Mouse (Mus musculus) embryonic facial prominence, embryonic 10.5 days (tissue): ENCODE measurements around the gene Chd2. TPM values are rescaled to one million over a fixed set of nuclear protein-coding genes. Genes with fewer than 3 reads are reported as not detected.

Experiments
- DNase-seq: peaks from one replicate; pipeline ENCODE4 v3.0.0-alpha.2; 2017; ENCODE audit warnings: low spot score
- H3K27ac ChIP-seq: fragments of 300-500 bp; sonication (generic); replicated peaks from 2 replicates; pipeline ENCODE4 v1.5.1; 2016; ENCODE audit warnings: mild to moderate bottlenecking
- H3K27me3 ChIP-seq: fragments of 300-500 bp; sonication (generic); replicated peaks from 2 replicates; pipeline ENCODE4 v1.6.1; 2016; ENCODE audit warnings: low read depth, mild to moderate bottlenecking; ENCODE audit not compliant: poor library complexity, severe bottlenecking
- H3K36me3 ChIP-seq: fragments of 300-500 bp; sonication (generic); replicated peaks from 2 replicates; pipeline ENCODE4 v1.6.1; 2016; ENCODE audit warnings: mild to moderate bottlenecking, moderate library complexity
- H3K4me1 ChIP-seq: fragments of 300-500 bp; sonication (generic); 2 replicates; pipeline ENCODE4 v1.6.1; 2016
- H3K4me3 ChIP-seq: fragments of 300-500 bp; sonication (generic); 2 replicates; pipeline ENCODE4 v1.5.1; 2016; ENCODE audit warnings: mild to moderate bottlenecking, moderate library complexity
- H3K9me3 ChIP-seq: fragments of 300-500 bp; sonication (generic); 2 replicates; pipeline ENCODE4 v1.6.1; 2016; ENCODE audit warnings: mild to moderate bottlenecking
- WGBS: fragments of 180-500 bp; shearing (Covaris S2); methylation state at CpG from one replicate; pipeline ENCODE4 v1.1.7; 2016; 5-methylcytosine and 5-hydroxymethylcytosine counted together
- polyA plus RNA-seq: library from polyadenylated mRNA; unstranded; fragments of >200 nt; fragmentation: Nextera tagmentation; extraction: Ambion mirVana; gene quantifications from 2 replicates; pipeline ENCODE4 v1.2.1, GENCODE M21; 2016

Gene Chd2
- polyA plus RNA-seq, 1 experiment from 2014 or later: 54.8 TPM

- WGBS: 31% methylated on average over 8 of the region's 8 CpGs
Observed at GRCm38 (mm10) chr7:73559170-73559852, 17.7 kb upstream of the Chd2 start.

GRCm38 (mm10) chr7:73558293-73559169 lies 16.9 kb upstream of the Chd2 start:
- Histone ChIP-seq H3K4me1 (peaks cover 28% of the 10 kb centered on the region), H3K27ac (peak overlapping the region; percentile 100), H3K36me3 (peaks cover 18% of the 10 kb centered on the region), H3K9me3 (no peaks in the 10 kb centered on the region), H3K27me3 (no peaks in the 10 kb centered on the region), H3K4me3 (peak overlapping the region; percentile 99)
- under 1% methylated on average over 60 of the region's 60 CpGs for WGBS
- DNase-seq: peak; percentile 100

More at GRCm38 (mm10) chr7:73559170-73559852, 17.7 kb upstream of the Chd2 start:
- Histone ChIP-seq H3K4me3 (peak overlapping the region; percentile 99), H3K9me3 (no peaks in the 10 kb centered on the region), H3K27me3 (no peaks in the 10 kb centered on the region), H3K4me1 (peaks cover 23% of the 10 kb centered on the region), H3K36me3 (peaks cover 12% of the 10 kb centered on the region), H3K27ac (peak overlapping the region; percentile 100)
- no peak for DNase-seq

GRCm38 (mm10) chr7:73557671-73558265 lies 16.1 kb upstream of the Chd2 start:
- WGBS: under 1% methylated on average over 80 of the region's 80 CpGs
- Histone ChIP-seq H3K9me3 (no peaks in the 10 kb centered on the region), H3K36me3 (peaks cover 26% of the 10 kb centered on the region), H3K4me1 (peaks cover 28% of the 10 kb centered on the region), H3K27me3 (no peaks in the 10 kb centered on the region), H3K4me3 (peak overlapping the region; percentile 99), H3K27ac (peak overlapping the region; percentile 100)
- peak; percentile 63 for DNase-seq

GRCm38 (mm10) chr7:73556688-73557667 lies 15.3 kb upstream of the Chd2 start:
- peak; percentile 8 for DNase-seq
- Histone ChIP-seq H3K4me1 (peaks cover 27% of the 10 kb centered on the region), H3K36me3 (peaks cover 34% of the 10 kb centered on the region), H3K27me3 (no peaks in the 10 kb centered on the region), H3K27ac (peak overlapping the region; percentile 100), H3K9me3 (no peaks in the 10 kb centered on the region), H3K4me3 (peak overlapping the region; percentile 99)
- under 1% methylated on average over 25 of the region's 25 CpGs for WGBS

GRCm38 (mm10) chr7:73555918-73556580 lies 14.4 kb upstream of the Chd2 start:
- Histone ChIP-seq H3K36me3 (peaks cover 43% of the 10 kb centered on the region), H3K9me3 (no peaks in the 10 kb centered on the region), H3K27me3 (no peaks in the 10 kb centered on the region), H3K27ac (peak overlapping the region; percentile 100), H3K4me1 (peaks cover 17% of the 10 kb centered on the region), H3K4me3 (peak overlapping the region; percentile 99)
- WGBS: 29% methylated on average over 4 of the region's 4 CpGs
- no peak for DNase-seq

- H3K36me3 ChIP-seq: peaks cover 55% of the 10 kb centered on the region
- WGBS: 72% methylated on average over 2 of the region's 2 CpGs
- no peak overlapping the region for H3K27ac ChIP-seq
- H3K27me3 ChIP-seq: no peaks in the 10 kb centered on the region
- H3K4me1 ChIP-seq: peaks cover 15% of the 10 kb centered on the region
- DNase-seq: no peak
- peak overlapping the region; percentile 99; the same call in 1 of the 2 replicates for H3K4me3 ChIP-seq
- no peaks in the 10 kb centered on the region for H3K9me3 ChIP-seq
Observed at GRCm38 (mm10) chr7:73554849-73555248, 13.2 kb upstream of the Chd2 start.

GRCm38 (mm10) chr7:73553160-73553559 lies 11.5 kb upstream of the Chd2 start:
- no peaks in the 10 kb centered on the region for H3K9me3 ChIP-seq
- peaks cover 72% of the 10 kb centered on the region for H3K36me3 ChIP-seq
- H3K27me3 ChIP-seq: no peaks in the 10 kb centered on the region
- no peak overlapping the region for H3K27ac ChIP-seq
- DNase-seq: no peak
- WGBS: 95% methylated on average over 2 of the region's 2 CpGs
- peaks cover 8% of the 10 kb centered on the region; the same call in 1 of the 2 replicates for H3K4me1 ChIP-seq
- H3K4me3 ChIP-seq: no peak overlapping the region

- Histone ChIP-seq H3K27me3 (no peaks in the 10 kb centered on the region), H3K27ac (no peak overlapping the region), H3K9me3 (no peaks in the 10 kb centered on the region), H3K4me3 (peak overlapping the region; percentile 20; the same call in 1 of the 2 replicates), H3K4me1 (peaks cover 8% of the 10 kb centered on the region; the same call in 1 of the 2 replicates), H3K36me3 (peaks cover 82% of the 10 kb centered on the region)
- no peak for DNase-seq
- WGBS: 94% methylated on average over 7 of the region's 7 CpGs
Observed at GRCm38 (mm10) chr7:73552054-73552750, 10.6 kb upstream of the Chd2 start.

GRCm38 (mm10) chr7:73551370-73551769 lies 9.7 kb upstream of the Chd2 start:
- peaks cover 90% of the 10 kb centered on the region for H3K36me3 ChIP-seq

GRCm38 (mm10) chr7:73548051-73548450 lies 6.4 kb upstream of the Chd2 start:
- Histone ChIP-seq H3K4me3 (no peak overlapping the region), H3K27ac (no peak overlapping the region), H3K27me3 (no peaks in the 10 kb centered on the region), H3K36me3 (peaks cover 100% of the 10 kb centered on the region), H3K9me3 (no peaks in the 10 kb centered on the region), H3K4me1 (peaks cover 3% of the 10 kb centered on the region; the same call in 1 of the 2 replicates)
- no peak for DNase-seq
- 92% methylated on average over 2 of the region's 2 CpGs for WGBS

More at GRCm38 (mm10) chr7:73551370-73551769, 9.7 kb upstream of the Chd2 start:
- peaks cover 11% of the 10 kb centered on the region; the same call in 1 of the 2 replicates for H3K4me1 ChIP-seq
- H3K4me3 ChIP-seq: no peak overlapping the region
- H3K27ac ChIP-seq: no peak overlapping the region
- no peaks in the 10 kb centered on the region for H3K27me3 ChIP-seq
- no peaks in the 10 kb centered on the region for H3K9me3 ChIP-seq
- no peak for DNase-seq
